Mouse (Mus musculus) heart, postnatal 0 days (tissue): ENCODE data around the gene Mgat5b.

Experiments
- CTCF ChIP-seq: IDR thresholded peaks from 2 replicates; pipeline ENCODE4 v1.5.1; 2016; ENCODE audit warnings: antibody characterized with exemption, control low read depth, low read depth
- EP300 ChIP-seq: IDR thresholded peaks from 2 replicates; pipeline ENCODE4 v1.6.1; 2016; ENCODE audit warnings: antibody characterized with exemption, low read depth

GRCm38 (mm10) chr11:116949832-116950231 is 31.2 kb downstream of the Mgat5b start:
- no peak for TF ChIP-seq CTCF
- TF ChIP-seq EP300 = no peak
